Mouse (Mus musculus): Measurements from ENCODE around the gene Hoxc5. TPM values are rescaled to one million over a fixed set of nuclear protein-coding genes. Genes with fewer than 3 reads are reported as not detected.
A peak's percentile ranks its signal among the peaks of the same experiment; 100 is the strongest.

The Hoxc5 gene
- polyA plus RNA-seq, 1 experiment from 2014 or later, result not detected

DNA sequence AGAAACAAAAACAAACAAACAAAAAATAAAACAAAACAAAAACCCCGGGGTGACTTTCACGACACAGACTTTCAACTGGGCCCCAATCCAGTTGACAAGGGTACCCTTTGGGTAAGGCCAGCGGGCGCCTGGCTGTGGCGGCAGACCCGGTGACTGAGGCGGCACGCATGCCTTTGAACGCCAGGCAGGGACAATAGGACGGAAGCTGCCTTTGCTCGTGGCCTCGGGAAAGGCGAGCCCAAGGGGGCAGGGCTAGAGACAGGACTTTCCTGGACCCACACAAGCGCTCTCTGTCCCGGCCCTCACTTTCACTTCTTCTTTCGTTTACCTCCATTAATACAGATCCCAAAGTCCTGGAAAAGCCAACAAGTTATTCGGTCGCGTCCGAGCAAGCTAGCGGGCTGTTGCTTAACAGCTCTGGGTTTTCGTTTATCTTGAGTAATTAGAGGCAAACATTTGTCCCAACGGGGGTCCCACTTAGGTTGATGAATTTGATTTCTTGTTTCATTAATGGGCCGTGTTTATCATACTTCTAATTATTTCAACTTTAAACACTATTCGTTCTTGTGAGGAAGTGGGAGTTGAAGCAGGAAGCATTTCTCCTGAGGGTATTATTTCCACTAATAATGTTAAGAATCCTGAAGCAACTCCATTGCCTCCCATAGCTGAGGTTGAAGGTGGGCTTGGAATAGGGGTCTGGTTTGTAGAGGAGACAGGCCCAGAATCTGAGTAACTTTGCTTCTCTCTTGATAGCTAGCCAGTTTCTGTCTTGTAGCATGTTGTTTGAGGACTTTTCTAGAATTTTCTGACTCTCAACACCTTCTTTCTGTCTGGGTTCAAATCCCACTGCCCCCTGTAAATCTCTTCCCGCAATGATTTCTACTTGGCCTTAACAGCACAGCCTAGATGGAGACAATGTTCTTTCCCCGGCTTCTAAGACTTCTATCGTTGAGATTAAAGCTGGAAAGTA, 3.3 kb upstream of the Hoxc5 start:
- Histone ChIP-seq H3K27me3 (peaks cover 97% of the 10 kb centered on the region), H3K9me3 (replicated peaks) (no peaks in the 10 kb centered on the region), H3K9ac (no peak overlapping the region), H3K4me2 (no peak overlapping the region), H3K27ac (no peak overlapping the region), H3K36me3 (ENCODE audit: poor library complexity, severe bottlenecking) (no peaks in the 10 kb centered on the region), H3K4me1 (peaks cover 6% of the 10 kb centered on the region; the same call in 1 of the 2 replicates), H3K4me3 (no peak overlapping the region)
- ATAC-seq, result no peak
- 1% methylated on average over 28 of the region's 28 CpGs for WGBS

DNA sequence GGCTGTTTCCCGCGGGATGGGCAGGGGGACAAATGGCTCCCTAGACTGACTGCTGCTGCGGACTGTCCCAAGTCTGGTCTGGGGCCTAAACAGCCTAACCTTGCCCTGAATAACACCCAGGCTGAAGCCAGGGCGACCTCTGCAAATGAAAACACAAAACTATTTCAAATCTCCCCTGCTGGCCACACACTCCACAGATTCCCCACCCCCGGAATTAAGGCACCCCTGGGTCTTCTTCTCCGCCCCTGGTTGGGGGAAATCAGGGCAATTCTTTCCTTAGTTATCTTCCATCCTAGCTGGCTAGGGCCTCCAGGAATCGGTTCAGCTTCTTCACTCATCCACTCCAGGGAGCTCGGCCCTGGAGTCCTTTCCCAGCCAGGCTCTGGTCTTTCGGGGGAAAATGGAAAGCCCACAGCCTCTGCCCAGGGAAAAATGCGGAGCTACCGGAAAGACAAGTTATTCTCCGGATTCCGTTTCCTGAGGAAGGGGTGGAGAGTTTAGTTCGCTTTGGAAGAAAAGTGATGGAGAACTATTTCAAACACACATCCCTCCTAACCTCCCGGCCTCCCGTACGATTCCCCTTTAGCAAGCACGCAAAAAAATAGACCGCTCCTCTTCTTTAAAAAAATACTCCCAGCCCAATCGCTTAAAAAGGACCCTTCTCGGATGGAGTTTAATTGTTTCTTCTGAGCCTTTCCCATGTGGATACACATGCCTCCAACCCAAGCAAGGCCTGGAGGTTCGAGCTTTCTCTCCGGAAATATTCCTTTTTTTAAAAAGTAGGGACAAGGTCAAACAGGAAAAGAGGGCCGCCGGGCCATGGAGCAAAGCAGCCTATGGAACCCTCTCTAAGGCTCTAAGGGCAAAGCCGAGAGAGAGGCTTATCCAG, 2.0 kb upstream of the Hoxc5 start:
- Histone ChIP-seq H3K4me3 (no peak overlapping the region), H3K27me3 (peaks cover 97% of the 10 kb centered on the region), H3K4me2 (no peak overlapping the region), H3K9ac (no peak overlapping the region), H3K9me3 (replicated peaks) (no peaks in the 10 kb centered on the region), H3K36me3 (ENCODE audit: poor library complexity, severe bottlenecking) (no peaks in the 10 kb centered on the region), H3K27ac (no peak overlapping the region), H3K4me1 (peaks cover 6% of the 10 kb centered on the region; the same call in 1 of the 2 replicates)
- ATAC-seq, result no peak
- 3% methylated on average over 26 of the region's 26 CpGs for whole genome bisulfite sequencing

DNA sequence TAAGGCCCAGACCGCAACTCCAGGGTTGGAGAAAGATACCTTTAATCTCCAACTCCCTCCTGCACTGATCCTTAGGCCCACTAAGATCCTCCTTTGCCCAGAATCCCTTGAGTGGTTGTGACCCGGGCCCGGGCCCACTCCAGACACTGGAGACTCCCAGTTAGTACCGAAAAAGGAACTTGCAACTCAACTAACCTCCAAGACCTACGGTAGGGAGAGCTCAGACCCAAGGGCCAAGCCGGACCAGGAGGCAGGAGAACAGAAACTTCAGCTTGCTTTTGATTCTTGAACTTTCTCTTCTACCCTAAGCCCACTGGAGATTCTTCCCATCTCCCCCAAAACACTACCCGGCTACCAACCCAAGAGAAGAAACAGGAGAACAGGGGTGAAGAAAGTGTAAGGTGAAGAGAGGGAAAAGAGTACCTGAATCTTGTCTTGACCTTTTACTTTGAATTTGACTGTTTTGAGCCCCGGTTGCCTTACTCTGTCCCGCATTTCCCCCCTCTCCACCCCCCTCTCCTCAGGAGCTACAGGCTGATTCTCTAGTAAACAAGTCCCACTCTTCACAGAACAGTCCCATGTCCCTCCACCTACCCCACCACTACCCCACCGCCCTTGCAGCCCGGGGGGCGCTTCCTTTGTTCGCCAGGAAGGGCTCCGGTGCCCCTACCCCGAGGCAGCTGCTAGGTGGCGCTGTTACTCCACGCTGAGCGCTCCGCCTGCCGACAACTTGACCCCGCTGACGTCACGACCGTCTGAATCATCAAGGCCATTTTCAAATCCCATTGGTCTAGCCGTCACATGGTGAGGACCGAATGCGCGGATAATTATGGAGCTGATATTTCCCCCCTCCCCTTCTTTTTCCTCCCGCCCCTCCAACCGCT, 1.1 kb upstream of the Hoxc5 start:
- Histone ChIP-seq H3K9ac (no peak overlapping the region), H3K27me3 (peaks cover 97% of the 10 kb centered on the region), H3K27ac (no peak overlapping the region), H3K9me3 (replicated peaks) (no peaks in the 10 kb centered on the region), H3K4me1 (peaks cover 6% of the 10 kb centered on the region; the same call in 1 of the 2 replicates), H3K4me3 (0 out of 2 replicates have a peak overlapping the region, but pooled peaks have one; percentile 1), H3K4me2 (no peak overlapping the region; the same call in 1 of the 2 replicates), H3K36me3 (ENCODE audit: poor library complexity, severe bottlenecking) (no peaks in the 10 kb centered on the region)
- 2% methylated on average over 28 of the region's 30 CpGs for WGBS
- ATAC-seq, result peak; percentile 57; the same call in 1 of the 2 replicates

DNA sequence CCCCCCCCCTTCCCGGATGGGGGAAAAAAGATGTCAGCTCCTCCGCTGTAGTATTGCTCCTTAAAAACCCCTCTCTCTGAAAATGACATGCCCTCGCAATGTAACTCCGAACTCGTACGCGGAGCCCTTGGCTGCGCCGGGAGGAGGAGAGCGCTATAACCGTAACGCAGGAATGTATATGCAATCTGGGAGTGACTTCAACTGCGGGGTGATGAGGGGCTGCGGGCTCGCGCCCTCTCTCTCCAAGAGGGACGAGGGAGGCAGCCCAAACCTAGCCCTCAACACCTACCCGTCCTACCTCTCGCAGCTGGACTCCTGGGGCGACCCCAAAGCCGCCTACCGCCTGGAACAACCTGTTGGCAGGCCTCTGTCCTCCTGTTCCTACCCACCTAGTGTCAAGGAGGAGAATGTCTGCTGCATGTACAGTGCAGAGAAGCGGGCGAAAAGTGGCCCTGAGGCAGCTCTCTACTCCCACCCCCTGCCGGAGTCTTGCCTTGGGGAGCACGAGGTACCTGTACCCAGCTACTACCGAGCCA, 399 bp upstream of the Hoxc5 start, which contains the start of gene Hoxc10:
Gene Hoxc10, plus strand, starts transcription at position 21 of the 536 bp plus-strand sequence.
- peaks cover 97% of the 10 kb centered on the region for H3K27me3 ChIP-seq

DNA sequence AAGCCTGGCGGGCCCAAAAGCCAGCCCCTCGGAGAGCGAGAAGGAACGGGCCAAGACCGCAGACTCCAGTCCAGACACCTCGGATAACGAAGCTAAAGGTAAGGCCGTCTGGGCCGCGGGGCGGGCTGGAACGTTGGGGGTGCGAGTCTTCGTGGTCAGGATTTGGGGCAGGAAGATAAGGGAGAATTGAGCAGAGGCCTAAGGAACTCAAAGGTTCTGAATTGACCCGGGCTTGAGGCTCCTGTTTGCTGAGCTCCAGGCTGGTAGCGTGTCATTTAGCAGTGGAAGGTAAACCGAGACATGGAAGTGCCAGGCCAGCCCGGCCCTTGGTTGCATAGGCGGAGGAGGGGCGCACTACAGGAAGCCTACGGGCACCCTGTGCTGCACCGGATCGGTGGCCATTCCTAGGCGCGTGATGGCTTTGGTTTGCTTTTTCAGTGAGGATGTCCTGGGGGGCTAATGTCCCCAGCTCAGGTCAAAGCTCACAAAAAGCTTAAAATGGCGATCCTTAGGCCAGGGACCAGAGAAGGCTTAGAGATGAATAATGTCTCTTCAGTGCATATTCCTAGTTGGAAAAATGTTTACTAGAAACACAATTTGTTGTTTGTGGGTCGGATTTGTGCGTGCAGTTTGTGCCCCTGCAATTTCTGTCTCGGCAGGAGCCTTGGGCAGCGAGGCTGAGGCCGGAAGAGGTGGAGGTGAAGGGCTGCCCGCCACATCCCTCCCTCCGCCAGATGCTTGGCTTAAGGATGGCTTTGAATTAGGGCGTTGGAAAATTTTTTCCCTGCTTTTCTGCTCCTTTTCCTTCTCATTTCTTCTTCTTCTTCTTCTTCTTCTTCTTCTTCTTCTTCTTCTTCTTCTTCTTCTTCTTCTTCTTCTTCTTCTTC, 511 bp downstream of the Hoxc5 start:
- no peak overlapping the region for H3K9ac ChIP-seq
- H3K36me3 ChIP-seq (ENCODE audit: poor library complexity, severe bottlenecking), result no peaks in the 10 kb centered on the region
- no peak for ATAC-seq
- 3% methylated on average over 34 of the region's 34 CpGs for WGBS
- H3K4me1 ChIP-seq, result peaks cover 6% of the 10 kb centered on the region; the same call in 1 of the 2 replicates
- H3K4me2 ChIP-seq, result no peak overlapping the region
- no peak overlapping the region for H3K27ac ChIP-seq
- no peaks in the 10 kb centered on the region for H3K9me3 ChIP-seq (replicated peaks)
- peaks cover 99% of the 10 kb centered on the region for H3K27me3 ChIP-seq
- H3K4me3 ChIP-seq, result no peak overlapping the region

More for the DNA sequence above, 399 bp upstream of the Hoxc5 start, which contains the start of gene Hoxc10:
- no peaks in the 10 kb centered on the region for H3K9me3 ChIP-seq (replicated peaks)
- H3K4me3 ChIP-seq, result 0 out of 2 replicates have a peak within 1 kb of the TSS, but pooled peaks have one; percentile 1
- H3K27ac ChIP-seq, result no peak within 1 kb of the TSS
- WGBS, result 4% methylated on average over 27 of the region's 27 CpGs
- no peaks in the 10 kb centered on the region for H3K36me3 ChIP-seq (ENCODE audit: poor library complexity, severe bottlenecking)
- no peak within 1 kb of the TSS; the same call in 1 of the 2 replicates for H3K4me2 ChIP-seq
- 0 out of 2 replicates have a peak, but pooled peaks have one; percentile 8 for ATAC-seq
- no peak within 1 kb of the TSS for H3K9ac ChIP-seq
- H3K4me1 ChIP-seq, result peaks cover 6% of the 10 kb centered on the region; the same call in 1 of the 2 replicates

DNA sequence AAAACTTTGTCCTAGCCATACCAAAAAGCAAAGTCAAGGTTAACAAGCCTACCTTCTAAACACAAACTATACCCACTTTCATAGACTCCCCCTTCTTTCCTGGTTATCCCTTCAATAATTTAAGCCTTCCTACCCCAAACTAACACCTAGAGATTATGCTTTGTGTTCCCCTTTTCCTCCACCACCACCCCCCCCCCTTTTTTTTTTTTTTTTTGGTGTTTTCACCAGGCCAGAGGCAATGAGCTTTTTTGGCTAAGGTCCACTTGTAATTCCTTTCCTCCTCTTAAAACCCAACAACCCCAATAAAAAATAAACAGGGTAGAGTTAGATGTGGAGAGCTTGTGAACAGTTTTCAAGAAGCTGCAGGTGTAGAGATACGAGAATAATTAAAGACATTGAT, 2.1 kb downstream of the Hoxc5 start:
- Histone ChIP-seq H3K9ac (no peak overlapping the region), H3K36me3 (ENCODE audit: poor library complexity, severe bottlenecking) (no peaks in the 10 kb centered on the region), H3K4me2 (no peak overlapping the region), H3K4me3 (no peak overlapping the region), H3K9me3 (replicated peaks) (no peaks in the 10 kb centered on the region), H3K27me3 (peaks cover 99% of the 10 kb centered on the region), H3K4me1 (peaks cover 6% of the 10 kb centered on the region; the same call in 1 of the 2 replicates), H3K27ac (no peak overlapping the region)
- ATAC-seq, result no peak
- WGBS, result 30% methylated on average over 1 of the region's 1 CpGs

DNA sequence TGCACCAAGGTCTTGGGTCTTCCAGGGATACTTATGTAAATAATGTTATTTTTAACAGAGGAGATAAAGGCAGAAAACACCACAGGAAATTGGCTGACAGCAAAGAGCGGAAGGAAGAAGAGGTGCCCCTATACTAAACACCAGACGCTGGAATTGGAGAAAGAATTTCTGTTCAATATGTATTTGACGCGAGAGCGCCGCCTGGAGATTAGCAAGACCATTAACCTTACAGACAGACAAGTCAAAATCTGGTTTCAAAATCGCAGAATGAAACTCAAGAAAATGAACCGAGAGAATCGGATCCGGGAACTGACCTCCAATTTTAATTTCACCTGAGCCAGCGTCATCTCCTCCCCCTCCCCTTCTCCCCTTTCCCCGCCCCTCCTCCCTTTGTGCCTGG, 3.5 kb downstream of the Hoxc5 start:
- WGBS, result 2% methylated on average over 12 of the region's 12 CpGs
- H3K27ac ChIP-seq, result no peak overlapping the region
- peaks cover 6% of the 10 kb centered on the region; the same call in 1 of the 2 replicates for H3K4me1 ChIP-seq
- no peak overlapping the region for H3K9ac ChIP-seq
- no peaks in the 10 kb centered on the region for H3K36me3 ChIP-seq (ENCODE audit: poor library complexity, severe bottlenecking)
- peaks cover 99% of the 10 kb centered on the region for H3K27me3 ChIP-seq
- no peak overlapping the region for H3K4me3 ChIP-seq
- no peaks in the 10 kb centered on the region for H3K9me3 ChIP-seq (replicated peaks)
- no peak overlapping the region for H3K4me2 ChIP-seq
- ATAC-seq, result no peak

DNA sequence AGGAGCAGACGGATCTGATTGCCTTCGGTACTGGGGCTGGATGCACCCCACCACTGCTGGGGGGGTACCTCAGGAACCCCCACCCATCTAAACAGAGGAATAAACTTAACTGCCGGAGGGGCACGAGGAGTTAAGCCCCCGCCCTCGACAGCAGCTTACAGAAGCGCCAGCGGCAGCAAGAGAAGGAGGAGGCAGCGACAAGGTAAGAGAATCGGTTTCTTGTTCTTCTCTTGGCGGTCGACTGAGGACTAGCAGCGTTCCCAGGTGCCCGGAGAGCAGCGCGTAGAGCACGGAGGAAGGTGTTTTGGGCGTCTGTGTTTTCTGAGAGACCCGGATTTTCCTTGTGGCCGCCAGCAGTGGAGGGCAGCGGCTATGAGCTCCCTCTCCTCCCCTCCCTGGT, 5.0 kb downstream of the Hoxc5 start:
- Histone ChIP-seq H3K9ac (no peak overlapping the region), H3K27ac (no peak overlapping the region), H3K4me3 (no peak overlapping the region), H3K4me2 (no peak overlapping the region), H3K36me3 (ENCODE audit: poor library complexity, severe bottlenecking) (no peaks in the 10 kb centered on the region), H3K4me1 (no peaks in the 10 kb centered on the region), H3K27me3 (peaks cover 99% of the 10 kb centered on the region), H3K9me3 (replicated peaks) (no peaks in the 10 kb centered on the region)
- 2% methylated on average over 21 of the region's 21 CpGs for WGBS
- ATAC-seq, result no peak

DNA sequence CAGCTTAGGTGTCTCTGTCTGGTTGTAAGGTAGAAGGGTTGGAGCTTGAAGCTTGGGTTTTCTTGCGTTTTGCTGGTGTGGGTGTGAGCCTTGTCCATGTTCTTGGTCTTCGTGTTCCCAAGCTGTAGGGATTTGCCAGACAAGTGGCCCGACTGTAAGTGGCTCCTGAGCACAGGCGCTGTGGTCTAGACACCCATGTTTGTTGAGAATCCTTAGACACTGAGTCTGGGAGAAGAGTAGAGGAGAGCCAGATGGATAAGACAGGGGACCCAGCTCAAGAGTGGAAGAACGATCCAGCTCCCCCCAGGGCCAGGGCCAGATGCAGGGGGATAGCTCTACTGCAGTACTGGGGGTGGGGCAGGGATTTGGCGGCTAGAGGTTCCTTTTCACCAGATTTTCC, 5.5 kb downstream of the Hoxc5 start:
- Histone ChIP-seq H3K36me3 (ENCODE audit: poor library complexity, severe bottlenecking) (no peaks in the 10 kb centered on the region), H3K27ac (no peak overlapping the region), H3K9me3 (replicated peaks) (no peaks in the 10 kb centered on the region), H3K4me3 (no peak overlapping the region), H3K4me2 (no peak overlapping the region), H3K9ac (no peak overlapping the region), H3K27me3 (peaks cover 99% of the 10 kb centered on the region), H3K4me1 (no peaks in the 10 kb centered on the region)
- ATAC-seq, result no peak
- 4% methylated on average over 6 of the region's 6 CpGs for WGBS

DNA sequence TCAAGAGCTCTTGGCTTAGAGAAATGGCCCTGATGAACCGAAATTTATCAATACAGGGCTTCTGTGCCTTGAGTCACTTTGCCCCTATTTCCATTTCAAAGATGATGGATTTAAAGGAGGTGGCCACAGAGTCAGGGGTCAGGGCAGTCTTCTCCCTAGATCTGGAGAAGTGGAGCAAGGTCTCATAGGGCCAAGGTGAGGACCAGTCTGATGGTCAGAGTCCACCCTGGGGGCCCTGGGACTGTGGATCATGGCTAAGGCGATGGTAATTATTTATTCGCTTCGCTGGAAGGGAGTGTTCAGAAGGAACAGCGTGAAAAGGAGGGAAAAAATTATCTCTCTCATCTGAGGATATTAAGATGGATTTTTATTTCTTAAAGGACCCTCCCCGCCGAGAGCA, 7.8 kb downstream of the Hoxc5 start:
- H3K36me3 ChIP-seq (ENCODE audit: poor library complexity, severe bottlenecking), result no peaks in the 10 kb centered on the region
- no peak overlapping the region for H3K9ac ChIP-seq
- no peak overlapping the region for H3K27ac ChIP-seq
- H3K9me3 ChIP-seq (replicated peaks), result no peaks in the 10 kb centered on the region
- H3K27me3 ChIP-seq, result peaks cover 100% of the 10 kb centered on the region
- no peak for ATAC-seq
- 3% methylated on average over 7 of the region's 7 CpGs for WGBS
- H3K4me1 ChIP-seq, result no peaks in the 10 kb centered on the region
- no peak overlapping the region for H3K4me3 ChIP-seq
- H3K4me2 ChIP-seq, result no peak overlapping the region
